Mouse (Mus musculus): Measurements from ENCODE around the gene Rufy2. TPM values are rescaled to one million over a fixed set of nuclear protein-coding genes. Genes with fewer than 3 reads are reported as not detected.

Gene Rufy2
- total RNA-seq, 2 experiments from 2014 or later: 26.0 to 32.5 TPM

- no peak for DNase-seq (ENCODE audit: low spot score in 2 of 2)
Measured at GRCm38 (mm10) chr10:63013476-63013875, 33.5 kb downstream of the Rufy2 start.

- no peak for DNase-seq (ENCODE audit: low spot score in 2 of 2)
Measured at GRCm38 (mm10) chr10:63014168-63014567, 34.1 kb downstream of the Rufy2 start.

GRCm38 (mm10) chr10:63019304-63019703 lies 39.3 kb downstream of the Rufy2 start:
- no peak for DNase-seq (ENCODE audit: low spot score in 2 of 2)

GRCm38 (mm10) chr10:63021702-63022101 lies 41.7 kb downstream of the Rufy2 start:
- no peak for DNase-seq (ENCODE audit: low spot score in 2 of 2)

- no peak for DNase-seq (ENCODE audit: low spot score in 2 of 2)
Measured at GRCm38 (mm10) chr10:63022541-63023120, 42.6 kb downstream of the Rufy2 start.

- DNase-seq (ENCODE audit: low spot score in 2 of 2): peak; percentile 44 to 62
Measured at GRCm38 (mm10) chr10:63023121-63023748, 43.2 kb downstream of the Rufy2 start.

- peak; percentile 98 to 99 for DNase-seq (ENCODE audit: low spot score in 2 of 2)
Measured at GRCm38 (mm10) chr10:63023749-63024579, 43.9 kb downstream of the Rufy2 start, which contains the start of the genes Hnrnph3 and Pbld2. Hnrnph3 (minus strand) TSS chr10:63024217. Pbld2 (plus strand) TSS chr10:63024315.

GRCm38 (mm10) chr10:63024580-63024910 lies 44.5 kb downstream of the Rufy2 start:
- DNase-seq (ENCODE audit: low spot score in 2 of 2): peak; percentile 12 to 26

- no peak for DNase-seq (ENCODE audit: low spot score in 2 of 2)
Measured at GRCm38 (mm10) chr10:63025016-63025415, 45.0 kb downstream of the Rufy2 start.

- DNase-seq (ENCODE audit: low spot score in 2 of 2): no peak
Measured at GRCm38 (mm10) chr10:63025491-63026011, 45.5 kb downstream of the Rufy2 start.

GRCm38 (mm10) chr10:63026156-63026794 lies 46.3 kb downstream of the Rufy2 start:
- DNase-seq (ENCODE audit: low spot score in 2 of 2): no peak

GRCm38 (mm10) chr10:63026795-63027160 lies 46.8 kb downstream of the Rufy2 start:
- no peak for DNase-seq (ENCODE audit: low spot score in 2 of 2)

- no peak for DNase-seq (ENCODE audit: low spot score in 2 of 2)
Measured at GRCm38 (mm10) chr10:63027376-63028161, 47.5 kb downstream of the Rufy2 start.

- DNase-seq (ENCODE audit: low spot score in 2 of 2): no peak
Measured at GRCm38 (mm10) chr10:63028396-63028795, 48.4 kb downstream of the Rufy2 start.

GRCm38 (mm10) chr10:63032267-63032666 lies 52.2 kb downstream of the Rufy2 start:
- no peak for DNase-seq (ENCODE audit: low spot score in 2 of 2)

GRCm38 (mm10) chr10:63032956-63033355 lies 52.9 kb downstream of the Rufy2 start:
- DNase-seq (ENCODE audit: low spot score in 2 of 2): no peak

- DNase-seq (ENCODE audit: low spot score in 2 of 2): no peak
Measured at GRCm38 (mm10) chr10:63038571-63039320, 58.7 kb downstream of the Rufy2 start.

- DNase-seq (ENCODE audit: low spot score in 2 of 2): no peak
Measured at GRCm38 (mm10) chr10:63039867-63040628, 60.0 kb downstream of the Rufy2 start.

- no peak for DNase-seq (ENCODE audit: low spot score in 2 of 2)
Measured at GRCm38 (mm10) chr10:63043154-63043553, 63.1 kb downstream of the Rufy2 start.
